Mouse (Mus musculus): ENCODE data around the gene Acp7. TPM values are rescaled to one million over a fixed set of nuclear protein-coding genes. Genes with fewer than 3 reads are reported as not detected.
A peak's percentile ranks its signal among the peaks of the same experiment; 100 is the strongest.

Acp7 gene
- total and polyA plus RNA-seq, 3 experiments: not detected

- Histone ChIP-seq H3K4me1 (ENCODE audit: control insufficient read depth in 1 of 2, insufficient read depth in 2 of 2, low read length in 2 of 2) (no peaks in the 10 kb centered on the region), H3K27ac (ENCODE audit: control insufficient read depth, low read depth, low read length) (no peak overlapping the region), H3K36me3 (ENCODE audit: control insufficient read depth in 1 of 2, insufficient read depth in 2 of 2, low read length in 2 of 2) (peaks cover 0 to under 1% of the 10 kb centered on the region in 2 experiments; a peak in 1 of 4 replicates), H3K4me3 (ENCODE audit: control insufficient read depth in 1 of 2, insufficient read depth in 1 of 2, low read depth in 2 of 2, low read length in 2 of 2) (no peak overlapping the region), H3K79me2 (ENCODE audit: control insufficient read depth, insufficient read depth, low read length, poor library complexity) (no peaks in the 10 kb centered on the region), H3K9ac (ENCODE audit: control insufficient read depth, low read depth, low read length, poor library complexity, severe bottlenecking) (no peak overlapping the region), H3K9me3 (replicated peaks; ENCODE audit: insufficient read depth, low read length) (no peaks in the 10 kb centered on the region), H3K27me3 (ENCODE audit: control insufficient read depth in 1 of 2, insufficient read depth in 2 of 2, low read length in 2 of 2) (peaks cover 0 to 5% of the 10 kb centered on the region in 2 experiments; a peak in 3 of 4 replicates)
- no peak for DNase-seq (ENCODE audit: low read depth, low spot score)
- TF ChIP-seq MEF2A (IDR thresholded peaks at IDR 0.05; ENCODE audit: extremely low read depth, insufficient replicate concordance, low read depth, low read length, poor library complexity, severe bottlenecking) (no peak), ZNF384 (IDR thresholded peaks at IDR 0.05; ENCODE audit: low read depth, low read length) (0 out of 2 replicates have a peak, but pooled peaks have one; percentile 9), POLR2AphosphoS5 (IDR thresholded peaks at IDR 0.05; ENCODE audit: borderline replicate concordance, low read depth, low read length) (no peak), TCF12 (IDR thresholded peaks at IDR 0.05; ENCODE audit: low read depth, low read length) (no peak)
Observed at GRCm38 (mm10) chr7:28665620-28666579, 34.8 kb upstream of the Acp7 start.

DNA sequence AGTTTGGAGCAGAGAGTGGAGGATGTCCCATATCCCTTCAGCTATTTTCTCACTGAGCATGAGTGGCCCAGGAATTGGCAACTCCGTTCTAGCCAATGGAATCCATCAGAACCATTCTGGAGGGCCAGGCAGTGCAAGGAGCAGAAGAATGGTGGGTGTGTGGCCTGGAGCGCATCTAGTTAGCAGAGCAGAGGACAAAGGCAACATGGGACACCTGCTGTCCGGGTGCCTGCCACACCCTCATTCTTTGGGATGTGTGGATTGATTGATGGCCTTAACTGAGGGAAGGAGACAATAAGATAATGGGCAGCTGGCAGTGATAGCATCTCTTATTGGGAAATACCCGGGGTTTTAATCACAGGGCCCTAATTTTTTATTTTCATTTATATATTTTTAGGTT lies 25.3 kb upstream of the Acp7 start:
- TF ChIP-seq TAL1 (IDR thresholded peaks at IDR 0.05; ENCODE audit: low read length): no peak
- no peak for TF ChIP-seq NELFE (IDR thresholded peaks at IDR 0.05; ENCODE audit: low read depth, low read length)
- no peak for TF ChIP-seq POLR2AphosphoS5 (IDR thresholded peaks at IDR 0.05; ENCODE audit: borderline replicate concordance, low read depth, low read length)
- TF ChIP-seq CTCF (IDR thresholded peaks at IDR 0.05 in 2 of 3, conservative IDR thresholded peaks at IDR 0.05 in 1 of 3; ENCODE audit: control insufficient read depth in 1 of 3, insufficient read depth in 1 of 3, low read depth in 2 of 3, low read length in 3 of 3, poor library complexity in 1 of 3, severe bottlenecking in 1 of 3): no peak
- no peak for TF ChIP-seq SMC3 (IDR thresholded peaks at IDR 0.05; ENCODE audit: low read depth, low read length)
- no peak for TF ChIP-seq RCOR1 (IDR thresholded peaks at IDR 0.05; ENCODE audit: low read depth, low read length)
- TF ChIP-seq MAZ (IDR thresholded peaks at IDR 0.05; ENCODE audit: low read depth, low read length): no peak
- no peak for TF ChIP-seq MEF2A (IDR thresholded peaks at IDR 0.05; ENCODE audit: extremely low read depth, insufficient replicate concordance, low read depth, low read length, poor library complexity, severe bottlenecking)
- TF ChIP-seq ELF1 (IDR thresholded peaks at IDR 0.05; ENCODE audit: low read depth, low read length): no peak
- TF ChIP-seq ZMIZ1 (IDR thresholded peaks at IDR 0.05; ENCODE audit: low read depth, low read length): no peak
- no peak for TF ChIP-seq CHD2 (IDR thresholded peaks at IDR 0.05; ENCODE audit: low read length)
- no peak for TF ChIP-seq ZC3H11A (IDR thresholded peaks at IDR 0.05; ENCODE audit: low read depth, low read length)
- no peaks in the 10 kb centered on the region for H3K79me2 ChIP-seq (ENCODE audit: control insufficient read depth, insufficient read depth, low read length, poor library complexity)
- H3K36me3 ChIP-seq (ENCODE audit: control insufficient read depth in 1 of 2, insufficient read depth in 2 of 2, low read length in 2 of 2): no peaks in the 10 kb centered on the region
- no peaks in the 10 kb centered on the region for H3K4me1 ChIP-seq (ENCODE audit: control insufficient read depth in 1 of 2, insufficient read depth in 2 of 2, low read length in 2 of 2)
- H3K27ac ChIP-seq (ENCODE audit: control insufficient read depth, low read depth, low read length): no peak overlapping the region
- H3K9ac ChIP-seq (ENCODE audit: control insufficient read depth, low read depth, low read length, poor library complexity, severe bottlenecking): no peak overlapping the region
- H3K4me3 ChIP-seq (ENCODE audit: control insufficient read depth in 1 of 2, insufficient read depth in 1 of 2, low read depth in 2 of 2, low read length in 2 of 2): no peak overlapping the region
- DNase-seq (ENCODE audit: low read depth, low spot score): no peak
- no peaks in the 10 kb centered on the region for H3K9me3 ChIP-seq (replicated peaks; ENCODE audit: insufficient read depth, low read length)
- peaks cover 0 to 2% of the 10 kb centered on the region in 2 experiments; a peak in 2 of 4 replicates for H3K27me3 ChIP-seq (ENCODE audit: control insufficient read depth in 1 of 2, insufficient read depth in 2 of 2, low read length in 2 of 2)
